Mouse (Mus musculus) gonadal fat pad, adult 2 months (tissue): Measurements from ENCODE around the gene Vezf1. TPM values are rescaled to one million over a fixed set of nuclear protein-coding genes. Genes with fewer than 3 reads are reported as not detected.

Source experiments
- DNase-seq: peaks from one replicate; pipeline ENCODE4 v3.0.0-alpha.2; 2012; ENCODE audit warnings: low read depth
- polyA plus RNA-seq: library from polyadenylated mRNA; depleted of rRNA; stranded (reverse); fragments of >200 nt; gene quantifications from 2 replicates; pipeline ENCODE4 v1.2.3, GENCODE M21; 2012; rRNA removed

Vezf1 gene
- polyA plus RNA-seq, 1 experiment: 19.6 TPM

DNA sequence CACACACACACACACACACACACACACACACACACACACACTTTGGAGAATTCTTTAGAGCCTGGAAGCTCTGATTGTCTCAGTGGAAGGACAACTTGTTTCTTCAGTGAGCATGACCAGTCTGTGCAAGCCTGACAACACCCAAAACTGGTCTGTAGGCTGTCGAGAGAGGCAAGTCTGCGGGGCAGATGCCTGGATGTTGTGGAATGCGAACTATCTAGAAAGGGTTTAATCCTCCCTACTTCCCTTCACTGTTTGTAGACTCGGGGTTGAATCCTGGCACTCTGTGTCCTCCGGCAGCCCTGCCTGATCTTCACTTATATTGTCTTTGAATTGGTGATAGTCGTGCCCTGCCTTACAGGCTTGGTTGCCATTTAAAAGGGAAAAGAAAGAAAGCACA is 55.7 kb downstream of the Vezf1 start:
- DNase-seq: no peak

GRCm38 (mm10) chr11:88125483-88125882 is 57.4 kb downstream of the Vezf1 start:
- DNase-seq: no peak

DNA sequence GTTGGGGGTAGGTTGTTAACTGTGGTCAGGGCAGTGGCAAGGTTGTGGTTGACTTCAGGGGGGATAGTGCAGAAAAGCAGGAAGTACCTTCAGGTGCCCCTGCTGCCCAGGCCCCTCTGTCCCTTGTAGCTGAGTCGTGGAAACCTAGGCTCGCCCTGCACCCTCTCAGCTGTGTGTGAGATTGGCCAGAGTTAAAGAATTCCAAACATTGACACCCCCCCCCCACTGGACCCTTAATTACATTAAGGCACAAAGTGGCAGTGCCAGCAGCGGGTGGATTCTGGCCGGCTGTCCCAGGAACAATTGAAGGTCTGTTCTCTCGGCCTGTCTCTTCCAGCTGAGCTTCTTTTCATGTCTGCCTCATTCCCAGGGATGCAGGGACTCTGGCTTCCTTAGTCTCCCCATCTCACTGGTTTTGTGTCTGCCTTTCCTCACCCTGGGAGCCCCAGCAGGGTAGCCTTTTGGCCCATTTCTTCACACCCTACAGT is 58.3 kb downstream of the Vezf1 start:
- no peak for DNase-seq

DNA sequence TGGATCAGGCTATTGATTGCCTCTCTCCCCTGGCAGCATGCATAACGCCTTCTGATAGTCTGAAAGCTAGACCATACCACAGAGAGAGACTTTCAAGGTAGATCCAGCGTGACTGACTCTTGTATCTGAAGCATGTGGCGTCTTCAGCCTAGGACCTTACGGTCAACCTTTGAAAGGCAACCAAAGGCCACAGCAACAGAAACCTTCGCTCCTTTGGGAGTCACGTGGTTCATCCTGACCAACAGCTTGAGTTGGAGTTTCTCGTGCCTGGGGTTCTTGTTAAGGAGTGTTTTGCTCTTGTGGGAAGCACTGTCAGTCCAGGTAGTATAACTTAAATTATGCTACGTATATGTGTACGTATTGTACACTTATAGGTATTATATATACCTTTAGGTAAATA is 60.4 kb downstream of the Vezf1 start:
- DNase-seq: no peak

GRCm38 (mm10) chr11:88129281-88129680 is 61.2 kb downstream of the Vezf1 start:
- DNase-seq: no peak

- no peak for DNase-seq
Measured at GRCm38 (mm10) chr11:88129935-88130334, 61.9 kb downstream of the Vezf1 start.

DNA sequence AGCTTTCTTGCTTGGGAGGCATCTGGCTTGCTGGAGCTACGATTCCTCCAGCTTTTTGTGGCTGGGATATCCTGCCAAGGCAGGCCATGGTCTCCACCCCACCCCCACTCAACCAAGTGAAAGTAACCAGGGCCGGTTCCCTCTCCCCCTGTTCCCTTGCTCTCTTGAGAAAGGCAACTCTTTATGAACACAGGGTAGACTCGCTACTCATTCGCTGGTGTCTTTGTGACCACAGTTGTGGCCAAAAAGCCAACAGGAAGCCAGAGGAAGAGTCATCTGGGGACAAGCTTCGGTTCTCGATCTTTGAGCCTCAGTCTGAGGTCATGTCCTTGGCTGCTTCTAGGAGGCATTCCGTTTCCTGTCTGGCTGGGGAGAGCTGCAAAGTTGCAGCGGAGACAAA is 63.8 kb downstream of the Vezf1 start:
- no peak for DNase-seq

Other genes starting within 250 kb of the Vezf1 start
- gene Lpo, start 240.0 kb upstream of the Vezf1 start, polyA plus RNA-seq: 0.32 and 0.47 TPM in 2 replicates
- gene Mks1, start 215.1 kb upstream of the Vezf1 start, polyA plus RNA-seq: 20.8 and 22.2 TPM in 2 replicates
- 0.07 TPM in 1 of 2 replicates, not detected in the other for gene Epx, start 192.7 kb upstream of the Vezf1 start, polyA plus RNA-seq
- not detected in 2 replicates for gene Olfr462, start 176.0 kb upstream of the Vezf1 start, polyA plus RNA-seq
- not detected in 2 replicates for gene Olfr463, start 170.9 kb upstream of the Vezf1 start, polyA plus RNA-seq
- gene Olfr464, start 147.3 kb upstream of the Vezf1 start, polyA plus RNA-seq: not detected in 2 replicates
- 101 and 125 TPM in 2 replicates for gene Dynll2, start 80.7 kb upstream of the Vezf1 start, polyA plus RNA-seq
- 96.0 and 122 TPM in 2 replicates for gene Srsf1, start 20.9 kb upstream of the Vezf1 start, polyA plus RNA-seq
- gene Cuedc1, start 29.8 kb downstream of the Vezf1 start, polyA plus RNA-seq: 51.2 and 52.3 TPM in 2 replicates
- gene Mrps23, start 136.1 kb downstream of the Vezf1 start, polyA plus RNA-seq: 35.9 and 41.3 TPM in 2 replicates
- 0.10 TPM in 1 of 2 replicates, not detected in the other for gene Ccdc182, start 225.8 kb downstream of the Vezf1 start, polyA plus RNA-seq